Mouse (Mus musculus) liver, embryonic 15.5 days (tissue): Measurements from ENCODE around the gene Gm4969. TPM values are rescaled to one million over a fixed set of nuclear protein-coding genes. Genes with fewer than 3 reads are reported as not detected.

Experiments used
- ATAC-seq: fragments of 200-750 bp; cut with Nextera tagmentation; 2 replicates; pipeline ENCODE4 v1.8.0; 2017; ENCODE audit warnings: moderate number of reproducible peaks, mild to moderate bottlenecking, moderate library complexity; ENCODE audit not compliant: insufficient read depth
- H3K27ac ChIP-seq: fragments of 300-500 bp; sonication (generic); replicated peaks from 2 replicates; pipeline ENCODE4 v1.5.1; 2015; ENCODE audit warnings: mild to moderate bottlenecking, inconsistent platforms
- H3K27me3 ChIP-seq: fragments of 300-500 bp; sonication (generic); 2 replicates; pipeline ENCODE4 v1.6.1; 2015; ENCODE audit warnings: mild to moderate bottlenecking, inconsistent platforms
- H3K36me3 ChIP-seq: fragments of 300-500 bp; sonication (generic); replicated peaks from 2 replicates; pipeline ENCODE4 v1.6.1; 2015; ENCODE audit warnings: moderate library complexity, mild to moderate bottlenecking, inconsistent platforms
- H3K4me1 ChIP-seq: fragments of 300-500 bp; sonication (generic); replicated peaks from 2 replicates; pipeline ENCODE4 v1.6.1; 2015; ENCODE audit warnings: inconsistent platforms
- H3K4me2 ChIP-seq: fragments of 300-500 bp; sonication (generic); 2 replicates; pipeline ENCODE4 v1.6.1; 2015; ENCODE audit warnings: moderate library complexity, mild to moderate bottlenecking, inconsistent platforms
- H3K4me3 ChIP-seq: fragments of 300-500 bp; sonication (generic); replicated peaks from 2 replicates; pipeline ENCODE4 v1.5.1; 2015; ENCODE audit warnings: mild to moderate bottlenecking, inconsistent platforms
- H3K9ac ChIP-seq: fragments of 300-500 bp; sonication (generic); 2 replicates; pipeline ENCODE4 v1.6.1; 2015; ENCODE audit warnings: moderate library complexity, mild to moderate bottlenecking, inconsistent platforms
- H3K9me3 ChIP-seq: fragments of 300-500 bp; sonication (generic); replicated peaks from 2 replicates; pipeline ENCODE4 v1.6.1; 2016; ENCODE audit warnings: inconsistent platforms
- WGBS: fragments of 180-500 bp; shearing (Covaris S2); methylation state at CpG from one replicate; pipeline ENCODE4 v1.1.7; 2015; ENCODE audit warnings: mixed read lengths; ENCODE audit not compliant: insufficient replicate concordance; 5-methylcytosine and 5-hydroxymethylcytosine counted together
- polyA plus RNA-seq: library from polyadenylated mRNA; unstranded; fragments of >200 nt; fragmentation: Nextera tagmentation; extraction: Ambion mirVana; gene quantifications from 2 replicates; pipeline ENCODE4 v1.2.1, GENCODE M21; 2015

The Gm4969 gene
- polyA plus RNA-seq, 1 experiment from 2014 or later: 0.14 TPM

GRCm38 (mm10) chr7:19136673-19137334 lies 18.6 kb upstream of the Gm4969 start:
- no peak for ATAC-seq
- Histone ChIP-seq H3K27ac (no peak overlapping the region), H3K9me3 (no peaks in the 10 kb centered on the region), H3K4me3 (no peak overlapping the region), H3K36me3 (peaks cover 58% of the 10 kb centered on the region), H3K4me1 (peaks cover 3% of the 10 kb centered on the region), H3K27me3 (no peaks in the 10 kb centered on the region), H3K4me2 (no peak overlapping the region), H3K9ac (no peak overlapping the region)
- 86% methylated on average over 38 of the region's 38 CpGs for WGBS

DNA sequence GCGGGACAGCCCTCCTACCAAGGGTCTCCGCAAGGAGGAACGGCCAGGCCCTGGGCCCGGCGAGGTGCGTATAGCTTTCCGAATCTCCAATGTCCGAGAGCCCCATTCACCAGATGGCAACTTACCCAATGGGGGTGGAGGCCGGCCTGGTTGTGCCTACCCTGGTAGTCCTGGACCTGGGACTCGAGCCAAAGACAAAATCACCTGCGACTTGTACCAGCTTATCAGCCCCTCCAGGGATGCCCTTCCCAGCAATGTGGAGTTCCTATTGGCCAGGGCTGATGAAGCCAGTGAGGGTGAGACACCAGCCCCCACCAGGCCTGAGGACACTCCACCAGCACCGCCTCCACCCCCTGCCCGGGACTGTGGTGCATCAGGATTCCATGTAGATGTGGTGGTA lies 18.0 kb upstream of the Gm4969 start:
- H3K4me3 ChIP-seq: no peak overlapping the region
- no peak overlapping the region for H3K4me2 ChIP-seq
- peaks cover 58% of the 10 kb centered on the region for H3K36me3 ChIP-seq
- WGBS: 87% methylated on average over 13 of the region's 13 CpGs
- no peaks in the 10 kb centered on the region for H3K9me3 ChIP-seq
- peaks cover 9% of the 10 kb centered on the region for H3K4me1 ChIP-seq
- no peak for ATAC-seq
- H3K9ac ChIP-seq: no peak overlapping the region
- H3K27ac ChIP-seq: no peak overlapping the region
- H3K27me3 ChIP-seq: no peaks in the 10 kb centered on the region

GRCm38 (mm10) chr7:19131324-19131848 lies 13.2 kb upstream of the Gm4969 start:
- peaks cover 16% of the 10 kb centered on the region for H3K4me1 ChIP-seq
- H3K9me3 ChIP-seq: no peaks in the 10 kb centered on the region
- WGBS: under 1% methylated on average over 39 of the region's 39 CpGs
- H3K27ac ChIP-seq: peak overlapping the region; percentile 51
- H3K4me3 ChIP-seq: peak overlapping the region; percentile 52
- H3K4me2 ChIP-seq: peak overlapping the region; percentile 78
- ATAC-seq: peak; percentile 96
- peak overlapping the region; percentile 17 for H3K9ac ChIP-seq
- H3K27me3 ChIP-seq: no peaks in the 10 kb centered on the region
- peaks cover 26% of the 10 kb centered on the region for H3K36me3 ChIP-seq

DNA sequence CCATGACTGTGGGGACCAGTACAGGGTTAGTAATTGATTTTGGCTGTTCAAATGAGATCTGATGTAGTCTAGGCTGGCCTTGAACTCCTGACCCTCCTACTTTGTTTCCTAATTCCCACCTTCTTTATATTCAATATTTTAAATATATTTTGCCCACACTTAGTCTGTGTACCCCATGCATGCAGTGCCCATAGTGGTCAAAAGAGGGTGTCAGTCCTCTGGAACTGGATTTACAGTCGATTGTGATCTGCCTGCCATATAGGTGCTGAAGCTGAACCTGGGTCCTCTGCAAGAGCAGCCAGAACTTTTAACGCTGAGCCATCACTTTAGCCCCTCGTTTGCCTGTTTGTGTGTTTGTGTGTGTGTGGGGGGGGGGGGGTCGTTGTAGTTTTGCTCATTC lies 12.5 kb upstream of the Gm4969 start:
- peak overlapping the region; percentile 78 for H3K4me2 ChIP-seq
- no peak overlapping the region for H3K4me3 ChIP-seq
- H3K4me1 ChIP-seq: peaks cover 16% of the 10 kb centered on the region
- H3K9ac ChIP-seq: no peak overlapping the region
- H3K36me3 ChIP-seq: peaks cover 19% of the 10 kb centered on the region
- 36% methylated on average over 4 of the region's 4 CpGs for whole genome bisulfite sequencing
- no peaks in the 10 kb centered on the region for H3K27me3 ChIP-seq
- H3K27ac ChIP-seq: peak overlapping the region; percentile 51; the same call in 1 of the 2 replicates
- H3K9me3 ChIP-seq: no peaks in the 10 kb centered on the region
- ATAC-seq: no peak

- no peak overlapping the region for H3K9ac ChIP-seq
- WGBS: 83% methylated on average over 5 of the region's 5 CpGs
- no peak overlapping the region for H3K4me2 ChIP-seq
- no peak overlapping the region for H3K27ac ChIP-seq
- no peaks in the 10 kb centered on the region for H3K9me3 ChIP-seq
- H3K27me3 ChIP-seq: no peaks in the 10 kb centered on the region
- H3K4me3 ChIP-seq: no peak overlapping the region
- H3K36me3 ChIP-seq: peaks cover 8% of the 10 kb centered on the region; the same call in 1 of the 2 replicates
- H3K4me1 ChIP-seq: peaks cover 16% of the 10 kb centered on the region
- ATAC-seq: no peak
Measured at GRCm38 (mm10) chr7:19129396-19129795, 11.2 kb upstream of the Gm4969 start.

- no peak overlapping the region for H3K27ac ChIP-seq
- H3K27me3 ChIP-seq: no peaks in the 10 kb centered on the region
- H3K9me3 ChIP-seq: no peaks in the 10 kb centered on the region
- no peak for ATAC-seq
- H3K9ac ChIP-seq: no peak overlapping the region
- peaks cover 16% of the 10 kb centered on the region for H3K4me1 ChIP-seq
- H3K4me2 ChIP-seq: no peak overlapping the region
- H3K4me3 ChIP-seq: no peak overlapping the region
- 81% methylated on average over 5 of the region's 5 CpGs for WGBS
- 0 out of 2 replicates have a peak, but pooled peaks cover 3% of the 10 kb centered on the region for H3K36me3 ChIP-seq
Measured at GRCm38 (mm10) chr7:19127744-19128143, 9.6 kb upstream of the Gm4969 start.

DNA sequence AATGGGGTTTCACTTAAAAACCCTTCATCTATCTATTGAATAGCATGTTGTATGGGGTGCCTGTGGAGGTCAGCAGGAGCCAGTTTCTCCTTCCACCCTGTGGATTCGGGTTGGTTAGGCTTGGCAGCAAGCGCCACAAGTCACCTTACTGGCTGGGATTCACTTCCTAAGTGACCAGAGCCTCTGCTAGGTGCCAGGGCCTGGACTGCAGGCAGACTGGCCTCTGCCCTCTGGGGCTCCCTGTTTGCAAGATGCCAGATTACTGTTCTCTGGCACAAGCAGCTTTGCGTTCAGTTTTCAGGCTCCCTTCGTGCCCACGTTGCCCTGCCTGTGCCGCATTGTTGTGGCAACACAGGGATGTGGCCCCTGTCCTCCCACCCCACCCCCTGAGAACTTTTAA lies 6.5 kb upstream of the Gm4969 start:
- H3K4me1 ChIP-seq: peaks cover 17% of the 10 kb centered on the region
- 81% methylated on average over 6 of the region's 6 CpGs for WGBS
- no peaks in the 10 kb centered on the region for H3K9me3 ChIP-seq
- no peaks in the 10 kb centered on the region for H3K27me3 ChIP-seq
- H3K36me3 ChIP-seq: 0 out of 2 replicates have a peak, but pooled peaks cover 3% of the 10 kb centered on the region
- no peak for ATAC-seq
- no peak overlapping the region for H3K4me3 ChIP-seq
- no peak overlapping the region for H3K27ac ChIP-seq
- no peak overlapping the region for H3K4me2 ChIP-seq
- no peak overlapping the region for H3K9ac ChIP-seq

DNA sequence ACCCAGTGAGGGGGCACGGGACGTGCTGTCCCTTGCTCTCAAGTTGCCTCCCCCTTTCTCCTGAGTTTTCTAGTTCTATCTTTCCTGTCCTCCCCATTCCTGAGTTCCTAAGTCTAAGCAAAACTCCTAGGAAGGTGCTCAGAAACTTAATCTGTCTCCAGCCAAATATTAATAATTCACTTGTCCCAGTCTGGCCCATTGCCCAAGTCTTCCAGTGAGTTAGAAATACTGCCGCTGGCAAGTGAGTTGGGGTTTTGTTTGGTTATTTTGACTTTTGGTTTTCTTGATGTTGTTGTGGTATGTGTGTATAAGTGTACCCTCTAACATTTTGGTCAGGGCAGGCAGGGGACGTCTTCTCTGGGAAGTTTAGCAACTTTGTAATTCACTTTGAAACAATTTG lies 3.5 kb upstream of the Gm4969 start:
- 77% methylated on average over 4 of the region's 4 CpGs for WGBS
- H3K4me1 ChIP-seq: peaks cover 25% of the 10 kb centered on the region
- no peaks in the 10 kb centered on the region; the same call in 1 of the 2 replicates for H3K9me3 ChIP-seq
- no peak overlapping the region for H3K27ac ChIP-seq
- H3K27me3 ChIP-seq: peaks cover 16% of the 10 kb centered on the region
- H3K9ac ChIP-seq: no peak overlapping the region
- H3K4me3 ChIP-seq: no peak overlapping the region
- ATAC-seq: no peak
- no peak overlapping the region for H3K4me2 ChIP-seq
- H3K36me3 ChIP-seq: no peaks in the 10 kb centered on the region

- Histone ChIP-seq H3K36me3 (no peaks in the 10 kb centered on the region), H3K4me1 (peaks cover 25% of the 10 kb centered on the region), H3K4me2 (peak within 1 kb of the TSS; percentile 83), H3K4me3 (peak within 1 kb of the TSS; percentile 76), H3K9me3 (no peaks in the 10 kb centered on the region; the same call in 1 of the 2 replicates), H3K27me3 (peaks cover 16% of the 10 kb centered on the region), H3K9ac (peak within 1 kb of the TSS; percentile 76), H3K27ac (peak within 1 kb of the TSS; percentile 45; the same call in 1 of the 2 replicates)
- ATAC-seq: peak; percentile 96
- under 1% methylated on average over 34 of the region's 34 CpGs for WGBS
Measured at GRCm38 (mm10) chr7:19119631-19120429, 1.7 kb upstream of the Gm4969 start, which contains the start of gene Fbxo46. TSS of gene Fbxo46 (plus strand) at chr7:19119859.

GRCm38 (mm10) chr7:19119083-19119482 lies 915 bp upstream of the Gm4969 start:
- Histone ChIP-seq H3K9ac (no peak overlapping the region), H3K27ac (no peak overlapping the region), H3K4me1 (peaks cover 25% of the 10 kb centered on the region), H3K36me3 (no peaks in the 10 kb centered on the region), H3K4me2 (peak overlapping the region; percentile 83), H3K4me3 (peak overlapping the region; percentile 76), H3K9me3 (no peaks in the 10 kb centered on the region; the same call in 1 of the 2 replicates), H3K27me3 (peaks cover 19% of the 10 kb centered on the region)
- WGBS: 86% methylated on average over 8 of the region's 8 CpGs
- ATAC-seq: peak; percentile 3

- H3K4me3 ChIP-seq: no peak overlapping the region
- 46% methylated on average over 1 of the region's 1 CpGs for WGBS
- H3K4me2 ChIP-seq: no peak overlapping the region
- H3K9ac ChIP-seq: no peak overlapping the region
- H3K9me3 ChIP-seq: no peaks in the 10 kb centered on the region
- 0 out of 2 replicates have a peak, but pooled peaks cover 3% of the 10 kb centered on the region for H3K4me1 ChIP-seq
- ATAC-seq: no peak
- H3K27ac ChIP-seq: no peak overlapping the region
- H3K36me3 ChIP-seq: no peaks in the 10 kb centered on the region
- H3K27me3 ChIP-seq: peaks cover 38% of the 10 kb centered on the region
Measured at GRCm38 (mm10) chr7:19109565-19109964, 8.6 kb downstream of the Gm4969 start.
